Mouse (Mus musculus): Measurements from ENCODE around the gene Olfr958.
A peak's percentile ranks its signal among the peaks of the same experiment; 100 is the strongest.

The Olfr958 gene

DNA sequence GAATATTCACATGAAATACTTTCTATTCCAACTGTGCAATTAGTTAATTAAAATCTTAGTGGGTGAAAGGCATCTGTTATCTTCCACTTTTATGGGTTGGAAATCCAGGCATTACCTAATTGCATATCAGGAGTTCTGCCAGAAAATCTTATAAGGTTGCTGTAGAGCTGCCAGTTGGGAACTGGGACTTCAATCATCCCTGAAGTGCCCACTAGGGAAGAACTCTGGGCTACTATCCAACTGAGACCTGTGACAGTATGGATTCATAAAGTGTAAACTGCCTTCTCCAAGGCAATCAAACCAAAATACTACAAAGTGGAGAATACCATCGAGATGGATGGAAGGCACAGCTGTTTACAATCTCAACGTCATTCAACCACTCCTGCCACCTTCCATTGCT, at the start of gene Olfr958:
Olfr958 (minus strand) TSS at position 109 of the 400 bp plus-strand sequence.
- DNase-seq (ENCODE audit: low read depth): no peak

DNA sequence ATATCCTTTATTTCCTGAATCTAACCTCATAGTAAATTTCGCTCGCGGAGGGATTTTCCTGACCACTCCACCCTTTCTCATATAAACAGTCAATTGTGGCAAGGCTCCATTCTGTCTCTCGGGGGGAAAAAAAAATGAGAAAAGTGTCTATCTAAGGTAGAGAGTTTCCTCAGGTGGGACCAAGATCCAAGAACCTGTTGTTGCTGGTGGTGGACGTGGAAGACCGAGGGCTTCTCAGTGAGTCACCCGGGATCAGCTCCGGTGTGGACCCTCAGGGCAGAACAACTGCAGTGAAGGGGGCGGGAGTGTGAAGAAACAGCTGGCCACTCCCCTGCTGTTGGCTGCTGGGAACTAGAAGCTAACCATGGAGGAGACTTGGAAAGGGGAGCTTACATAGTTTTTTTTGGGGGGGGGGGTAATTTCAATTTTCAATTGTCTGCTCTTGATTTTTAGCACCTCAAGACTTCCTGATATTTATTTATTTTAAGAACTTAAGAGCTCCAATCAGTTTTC, 49.5 kb upstream of the Olfr958 start:
- no peak for DNase-seq (ENCODE audit: low read depth)

DNA sequence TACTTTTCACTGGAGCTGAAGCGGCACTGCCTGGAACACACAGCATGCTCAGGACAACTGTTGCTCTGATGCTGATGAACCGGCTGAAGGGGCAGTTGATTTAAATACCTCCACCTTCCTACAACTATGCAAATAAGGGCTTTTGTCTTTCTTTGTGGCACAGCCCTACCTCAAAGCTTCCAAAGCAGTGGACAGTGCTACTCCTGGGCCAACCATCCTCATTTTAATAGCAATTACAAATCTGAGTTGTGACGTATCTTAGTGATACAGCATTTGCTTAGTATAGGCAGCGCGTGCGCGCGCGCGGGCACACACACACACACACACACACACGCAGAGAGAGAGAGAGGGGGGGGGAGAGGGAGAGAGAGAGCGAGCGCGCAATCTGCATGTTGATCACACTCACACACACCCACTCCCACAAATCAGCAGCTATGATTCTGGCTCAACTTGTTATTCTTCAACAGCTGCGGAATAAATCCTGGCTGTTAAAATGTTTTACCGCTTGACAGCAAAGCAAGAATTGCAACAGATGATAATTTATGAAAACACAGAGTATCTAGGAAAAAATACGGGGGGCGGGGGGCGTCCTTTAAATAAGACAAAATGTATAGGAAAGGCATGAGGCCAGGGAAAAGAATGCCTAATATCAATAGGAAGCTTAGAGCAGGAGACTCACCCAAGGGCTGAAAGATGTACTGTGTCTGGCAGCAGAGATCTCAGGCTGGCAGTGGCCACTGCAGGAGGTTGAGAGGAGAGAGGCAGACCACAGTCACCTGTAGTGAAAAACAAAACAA, 48.9 kb upstream of the Olfr958 start:
- no peak for DNase-seq (ENCODE audit: low read depth)

DNA sequence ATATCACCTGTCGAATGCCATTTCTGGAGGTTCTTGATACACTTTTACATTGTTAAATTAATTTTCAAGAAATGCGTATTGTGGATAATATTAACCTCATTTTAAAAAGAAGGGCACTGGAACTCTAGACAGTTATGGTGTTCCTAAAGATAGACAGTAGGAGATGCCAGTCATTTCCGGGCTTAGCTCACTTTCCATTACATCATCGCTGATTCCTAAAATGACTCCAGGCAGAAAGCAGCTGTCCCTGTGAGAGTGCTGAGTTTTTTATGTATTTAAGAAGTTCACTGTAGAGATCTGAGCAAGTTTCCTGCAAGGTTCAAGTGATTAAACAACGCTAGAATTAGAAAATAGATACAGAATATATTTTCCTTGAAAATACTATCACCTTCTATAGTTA, 23.2 kb upstream of the Olfr958 start:
- no peak for DNase-seq (ENCODE audit: low read depth)

DNA sequence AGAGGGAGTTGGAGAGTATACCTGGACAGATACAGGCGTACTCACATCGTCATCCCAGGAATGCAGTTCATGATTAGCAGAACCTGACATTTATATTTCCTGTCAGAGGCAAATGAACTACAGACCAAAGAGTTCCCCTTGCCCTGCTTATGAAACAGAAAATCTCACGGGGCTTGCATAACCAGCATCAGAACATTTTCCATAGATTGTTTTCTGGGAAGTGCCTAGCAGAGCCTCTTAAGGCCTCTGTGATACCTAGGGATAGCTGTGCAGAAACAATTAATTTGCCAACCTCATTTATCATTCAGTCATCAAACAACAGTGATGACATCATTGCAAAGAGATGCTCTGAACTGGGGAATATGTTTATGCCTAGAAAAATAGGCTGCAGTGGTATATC, 21.6 kb upstream of the Olfr958 start, which contains the start of gene Olfr959:
Olfr959 (minus strand) TSS at position 101 of the 400 bp plus-strand sequence.
- DNase-seq (ENCODE audit: low read depth): no peak

DNA sequence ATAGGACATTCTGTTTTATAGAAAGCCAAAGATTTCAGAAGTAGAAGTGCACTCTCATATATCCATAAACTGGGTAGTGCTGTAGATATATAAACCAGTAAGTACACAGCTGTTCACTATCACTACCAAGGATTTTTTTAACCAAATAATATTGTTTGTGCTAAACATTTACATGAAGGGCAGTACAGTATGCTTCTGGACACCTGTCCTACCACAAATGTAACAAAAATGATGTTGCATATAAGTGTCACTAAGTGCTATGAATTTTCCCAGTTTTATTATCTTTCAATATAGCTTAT, 4.4 kb upstream of the Olfr958 start:
- no peak for DNase-seq (ENCODE audit: low read depth)

DNA sequence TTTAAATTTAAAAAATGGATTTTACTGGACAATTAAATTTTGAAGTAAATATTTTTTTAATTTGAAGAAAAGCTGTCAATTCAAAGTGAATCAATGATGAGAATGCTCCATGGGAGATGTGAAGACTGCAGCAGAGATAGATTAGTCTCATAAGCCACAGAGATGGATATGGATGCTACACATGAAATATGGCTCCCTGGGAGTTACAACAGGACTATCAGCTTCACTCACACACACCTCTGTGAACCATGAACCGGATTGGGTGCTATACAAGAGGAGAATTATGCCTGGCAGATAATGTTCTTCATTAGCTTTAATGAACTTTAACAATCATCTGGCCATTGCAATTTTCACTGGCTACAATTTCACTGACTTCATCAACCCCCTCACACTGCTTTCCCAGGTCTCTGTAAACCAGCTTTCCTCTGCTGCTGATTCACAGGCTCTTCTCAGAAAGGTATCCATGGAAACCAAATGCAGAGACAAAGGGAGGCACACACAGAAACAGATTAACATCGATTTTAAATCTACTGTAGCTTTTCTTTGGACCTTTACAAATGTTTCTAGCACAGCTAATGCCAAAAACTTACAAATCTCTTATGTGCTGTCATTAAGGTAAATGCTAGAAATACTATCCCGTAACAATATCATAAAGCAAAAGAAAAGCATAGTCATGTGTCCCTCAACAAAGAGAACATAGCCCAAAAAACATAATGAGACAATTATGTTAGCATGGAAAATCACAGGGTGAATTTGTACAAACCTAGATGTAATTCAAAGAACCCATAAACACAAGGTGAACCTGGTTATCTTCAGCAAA, 3.9 kb upstream of the Olfr958 start:
- no peak for DNase-seq (ENCODE audit: low read depth)

DNA sequence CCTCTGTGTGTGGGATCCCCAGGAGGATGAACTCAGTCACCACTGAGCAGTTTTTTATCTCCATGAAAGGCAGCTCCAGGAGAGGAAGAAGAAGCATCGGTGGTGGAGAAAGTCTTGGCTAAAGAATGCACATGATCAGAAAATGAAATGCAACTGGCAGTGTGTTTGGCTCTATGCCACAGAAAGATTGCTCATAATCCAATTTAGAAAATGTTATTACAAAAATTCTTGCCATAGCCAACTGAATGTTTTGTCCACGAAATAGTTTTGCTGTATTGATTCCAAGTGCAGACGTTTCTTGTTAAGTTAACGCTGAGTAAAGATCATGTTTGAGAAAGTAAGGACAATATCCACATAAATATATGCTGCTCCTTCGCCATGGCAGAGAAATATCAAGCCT, 3.0 kb downstream of the Olfr958 start:
- no peak for DNase-seq (ENCODE audit: low read depth)

DNA sequence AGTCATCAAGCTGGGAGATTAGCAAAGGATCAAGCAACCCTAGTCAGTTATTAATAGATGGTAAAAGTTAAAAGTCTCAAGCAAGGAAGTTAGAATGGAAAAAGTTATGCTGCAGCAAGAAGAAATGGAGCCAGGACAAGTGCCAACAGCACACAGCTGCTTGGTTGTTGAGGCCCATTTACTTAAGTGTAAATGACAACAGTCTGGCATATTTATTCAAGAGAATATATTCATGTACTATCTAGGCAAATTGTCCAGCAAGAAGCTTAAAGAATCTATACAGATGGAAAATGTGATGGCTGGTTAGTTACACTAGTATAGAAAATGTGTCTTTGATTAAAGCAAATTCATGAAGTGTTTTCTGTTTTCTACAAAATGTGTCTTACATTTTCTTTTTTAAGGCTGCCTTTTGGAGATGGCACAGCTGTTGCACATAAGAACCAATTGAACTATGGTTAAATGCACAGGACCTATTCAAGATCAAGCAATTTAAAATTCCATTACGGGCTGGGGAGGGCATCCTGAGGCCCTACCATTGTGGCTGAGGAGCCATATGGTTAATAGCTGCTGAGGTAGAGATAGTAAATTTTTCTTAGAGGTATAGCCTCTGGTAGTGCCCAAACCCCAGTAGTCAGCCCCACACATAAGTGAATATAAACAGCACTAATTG, 30.1 kb downstream of the Olfr958 start:
- DNase-seq (ENCODE audit: low read depth): no peak

DNA sequence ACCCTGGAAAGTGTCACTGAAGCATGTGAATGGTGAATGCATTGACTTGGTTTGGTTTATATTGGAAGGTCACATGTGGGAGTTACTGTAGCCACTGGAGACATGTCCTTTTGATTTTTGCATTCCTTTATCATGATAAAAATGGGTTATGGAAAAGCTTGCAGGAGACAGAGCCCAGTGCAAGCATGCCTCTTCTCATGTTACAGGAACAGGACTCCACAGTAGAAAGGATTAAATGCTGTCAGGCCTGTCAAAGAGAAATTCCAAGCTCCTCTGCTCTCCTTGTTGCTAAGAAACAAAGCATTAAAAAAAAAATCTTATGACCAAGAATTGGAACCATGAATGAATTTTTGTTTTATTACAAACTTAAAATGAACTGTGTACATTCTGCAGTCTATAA, 35.3 kb downstream of the Olfr958 start:
- no peak for DNase-seq (ENCODE audit: low read depth)

DNA sequence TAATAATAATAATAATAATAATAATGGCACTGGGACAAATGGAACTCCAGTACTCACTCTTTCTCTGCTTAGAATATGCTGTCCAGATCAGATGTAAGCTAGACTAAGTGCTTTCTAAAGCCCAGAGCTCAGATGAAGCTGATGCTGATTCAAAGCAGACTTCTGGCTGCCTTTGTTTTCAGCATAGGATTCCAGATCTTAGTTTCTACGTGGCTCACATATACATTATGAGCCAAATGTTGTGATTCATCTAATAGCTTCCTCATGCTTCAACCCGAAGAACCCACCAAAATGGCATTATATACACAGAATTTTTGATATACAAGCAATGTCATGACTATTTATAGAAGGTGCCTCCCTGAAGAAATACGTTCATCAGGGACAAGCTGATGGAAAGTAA, 38.3 kb downstream of the Olfr958 start, which contains the start of gene Olfr957:
Olfr957 (minus strand) TSS at position 279 of the 400 bp plus-strand sequence.
- DNase-seq (ENCODE audit: low read depth): no peak

DNA sequence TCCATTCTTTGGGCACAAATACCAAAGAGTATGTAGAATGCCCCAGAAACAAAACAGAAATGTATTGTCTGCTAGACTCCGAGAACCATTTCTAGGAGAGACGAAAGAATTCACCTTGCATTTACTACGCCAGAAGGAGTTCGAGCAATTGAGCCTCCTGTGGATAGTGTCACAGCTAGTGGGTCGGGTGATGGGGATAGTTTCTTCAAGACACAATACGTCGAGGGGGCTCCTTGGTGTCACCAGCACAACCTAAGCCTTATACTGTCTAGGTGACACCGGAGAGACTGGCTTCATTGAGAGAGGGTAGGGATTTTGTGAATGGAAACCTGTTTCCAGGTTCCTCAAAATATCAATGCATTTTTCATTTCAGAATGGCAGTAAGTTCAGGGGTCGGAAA, 44.4 kb downstream of the Olfr958 start:
- no peak for DNase-seq (ENCODE audit: low read depth)

DNA sequence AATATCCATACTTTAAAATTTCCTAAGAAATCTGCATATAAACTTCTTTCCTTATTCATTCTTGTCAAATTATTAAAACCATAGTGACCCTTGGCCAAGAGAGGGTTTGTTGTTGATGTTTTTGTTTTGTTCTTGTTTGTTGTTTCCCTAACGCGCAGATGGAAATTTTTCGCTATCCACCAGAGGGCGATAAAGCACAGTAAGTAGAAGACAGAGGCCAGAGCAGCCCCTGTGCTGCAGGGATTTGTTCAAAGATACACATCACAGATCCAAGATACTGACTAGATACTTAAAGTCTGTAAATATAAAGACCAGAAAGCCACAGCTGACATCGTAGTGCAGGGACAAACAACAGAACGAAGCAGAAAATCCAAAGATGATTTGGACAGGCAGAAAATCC, 44.9 kb downstream of the Olfr958 start:
- DNase-seq (ENCODE audit: low read depth): peak; percentile 17

Data from c-Kit-positive CD71-negative TER-119-negative erythroid progenitor cells, embryonic 14.5 days (primary cell).